Mouse (Mus musculus) CD4-positive naive resting alpha-beta T cell, adult 76 days (primary cell): Measurements from ENCODE around the gene Serinc4. TPM values are rescaled to one million over a fixed set of nuclear protein-coding genes. Genes with fewer than 3 reads are reported as not detected.

Source experiments
- total RNA-seq: library from RNA; stranded (reverse); gene quantifications from one replicate; pipeline ENCODE4 v1.2.4, GENCODE M21; 2023

Gene Serinc4
- 0.67 TPM for total RNA-seq

GRCm38 (mm10) chr2:121456692-121457642 is at the start of gene Serinc4:
Serinc4 (minus strand) TSS chr2:121456781.

GRCm38 (mm10) chr2:121473301-121474179 is 17.0 kb upstream of the Serinc4 start, which contains the start of gene Mfap1b:
Mfap1b (minus strand) TSS chr2:121474067.

GRCm38 (mm10) chr2:121452990-121453389 is 3.6 kb downstream of the Serinc4 start, which contains the start of gene Hypk:
Hypk (plus strand) TSS chr2:121453290.

GRCm38 (mm10) chr2:121448739-121449535 is 7.6 kb downstream of the Serinc4 start, which contains the start of gene Serf2:
Serf2 (plus strand) TSS chr2:121449195.

GRCm38 (mm10) chr2:121444178-121444577 is 12.4 kb downstream of the Serinc4 start, which contains the start of gene Ell3:
Ell3 (minus strand) TSS chr2:121444278.

GRCm38 (mm10) chr2:121413387-121414042 is 43.1 kb downstream of the Serinc4 start, which contains the start of the genes Pdia3 and Catsper2:
Pdia3 (plus strand) TSS chr2:121413775.
Catsper2 (minus strand) TSS chr2:121413792.

Other genes starting within 250 kb of the Serinc4 start
- 73.1 TPM for gene Trp53bp1, start 185.4 kb downstream of the Serinc4 start, total RNA-seq
- 0.09 TPM for gene Map1a, start 167.2 kb downstream of the Serinc4 start, total RNA-seq
- 16.9 TPM for gene Ppip5k1, start 101.4 kb downstream of the Serinc4 start, total RNA-seq
- gene Ckmt1, start 99.1 kb downstream of the Serinc4 start, total RNA-seq: not detected
- gene Strc, start 69.6 kb downstream of the Serinc4 start, total RNA-seq: 1.1 TPM
- gene Pdia3, start 43.0 kb downstream of the Serinc4 start, total RNA-seq: 153 TPM
- gene Catsper2, start 43.0 kb downstream of the Serinc4 start, total RNA-seq: 3.3 TPM
- gene Ell3, start 12.5 kb downstream of the Serinc4 start, total RNA-seq: 5.5 TPM
- gene Serf2, start 7.6 kb downstream of the Serinc4 start, total RNA-seq: 275 TPM
- gene Hypk, start 3.5 kb downstream of the Serinc4 start, total RNA-seq: 44.1 TPM
- gene Mfap1b, start 17.3 kb upstream of the Serinc4 start, total RNA-seq: 41.8 TPM
- 48.4 TPM for gene Mfap1a, start 49.9 kb upstream of the Serinc4 start, total RNA-seq
- 14.7 TPM for gene Wdr76, start 49.9 kb upstream of the Serinc4 start, total RNA-seq